Mouse (Mus musculus) testis, adult 2 months (tissue): ENCODE results near the gene Zfp185.

ENCODE experiments used
- CTCF ChIP-seq: fragments of 200-500 bp; IDR thresholded peaks from 2 replicates; pipeline ENCODE4 v1.5.1; 2012; ENCODE audit warnings: low read depth, mild to moderate bottlenecking, inconsistent platforms, low read length, moderate library complexity; ENCODE audit not compliant: control insufficient read depth, insufficient read depth, insufficient replicate concordance
- POLR2A ChIP-seq: fragments of 200-500 bp; IDR thresholded peaks from 2 replicates; pipeline ENCODE4 v1.6.1; 2012; ENCODE audit warnings: low read depth, mild to moderate bottlenecking, inconsistent platforms, low read length, moderate library complexity; ENCODE audit not compliant: control insufficient read depth

DNA sequence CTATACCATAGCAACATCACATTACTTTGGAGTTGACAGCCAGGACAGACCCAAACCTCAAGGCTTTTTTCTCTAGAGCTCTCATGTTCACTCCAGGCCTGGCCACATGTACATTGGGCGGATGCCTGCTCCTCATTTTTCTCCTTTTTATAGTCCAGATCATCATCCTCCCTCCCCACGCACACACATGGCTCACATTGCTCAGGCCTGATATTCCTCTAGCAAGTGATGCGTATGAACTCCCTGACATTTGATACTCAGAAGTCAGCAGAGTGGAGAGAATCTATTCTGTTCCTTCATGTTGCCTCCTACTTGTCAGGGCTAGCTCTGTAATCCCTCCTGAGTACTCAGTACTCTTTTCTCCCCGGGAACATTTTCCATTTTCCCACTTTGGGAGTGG, 30.7 kb upstream of the Zfp185 start:
- no peak for TF ChIP-seq CTCF
- TF ChIP-seq POLR2A: no peak
